Mouse (Mus musculus): ENCODE measurements around the gene L3mbtl2.

L3mbtl2 gene

GRCm38 (mm10) chr15:81663697-81664561, at the start of gene L3mbtl2:
Gene L3mbtl2, plus strand, starts transcription at chr15:81663889.
- in situ Hi-C loops (cut with MboI; ENCODE audit: unreplicated experiment in 2 of 2), result no loop called here

GRCm38 (mm10) chr15:81649516-81650455, 13.9 kb upstream of the L3mbtl2 start:
- in situ Hi-C loops (cut with MboI; ENCODE audit: unreplicated experiment in 2 of 2), result loop anchor here in 1 of 2 experiments (5.0 to 25.0 kb wide), 2 partner anchors 37 to 737 kb away; no protein-coding TSS in a partner anchor

GRCm38 (mm10) chr15:81650636-81651035, 13.1 kb upstream of the L3mbtl2 start:
- in situ Hi-C loops (cut with MboI; ENCODE audit: unreplicated experiment in 2 of 2), result no loop called here

- in situ Hi-C loops (cut with MboI; ENCODE audit: unreplicated experiment in 2 of 2), result no loop called here
These were observed 2.0 kb upstream of the L3mbtl2 start for GRCm38 (mm10) chr15:81661701-81662100.

- in situ Hi-C loops (cut with MboI; ENCODE audit: unreplicated experiment in 2 of 2), result no loop called here
These were observed 408 bp upstream of the L3mbtl2 start for GRCm38 (mm10) chr15:81663281-81663680.

- in situ Hi-C loops (cut with MboI; ENCODE audit: unreplicated experiment in 2 of 2), result no loop called here
These were observed 3.3 kb downstream of the L3mbtl2 start for GRCm38 (mm10) chr15:81666957-81667356.

- in situ Hi-C loops (cut with MboI; ENCODE audit: unreplicated experiment in 2 of 2), result no loop called here
These were observed 6.5 kb downstream of the L3mbtl2 start for GRCm38 (mm10) chr15:81670231-81670640.

GRCm38 (mm10) chr15:81676637-81677036, 12.9 kb downstream of the L3mbtl2 start:
- in situ Hi-C loops (cut with MboI; ENCODE audit: unreplicated experiment in 2 of 2), result no loop called here

GRCm38 (mm10) chr15:81680301-81680805, 16.7 kb downstream of the L3mbtl2 start:
- in situ Hi-C loops (cut with MboI; ENCODE audit: unreplicated experiment in 2 of 2), result no loop called here

GRCm38 (mm10) chr15:81693366-81693966, 29.8 kb downstream of the L3mbtl2 start:
- in situ Hi-C loops (cut with MboI; ENCODE audit: unreplicated experiment in 2 of 2), result no loop called here

GRCm38 (mm10) chr15:81693967-81694881, 30.5 kb downstream of the L3mbtl2 start:
- in situ Hi-C loops (cut with MboI; ENCODE audit: unreplicated experiment in 2 of 2), result no loop called here

- in situ Hi-C loops (cut with MboI; ENCODE audit: unreplicated experiment in 2 of 2), result no loop called here
These were observed 31.2 kb downstream of the L3mbtl2 start for GRCm38 (mm10) chr15:81694891-81695290.

- in situ Hi-C loops (cut with MboI; ENCODE audit: unreplicated experiment in 2 of 2), result no loop called here
These were observed 33.5 kb downstream of the L3mbtl2 start, which contains the start of gene Chadl for GRCm38 (mm10) chr15:81697175-81697574. Gene Chadl, minus strand, starts transcription at chr15:81697287.

GRCm38 (mm10) chr15:81697847-81698246, 34.2 kb downstream of the L3mbtl2 start:
- in situ Hi-C loops (cut with MboI; ENCODE audit: unreplicated experiment in 2 of 2), result no loop called here

GRCm38 (mm10) chr15:81698532-81698931, 34.8 kb downstream of the L3mbtl2 start:
- in situ Hi-C loops (cut with MboI; ENCODE audit: unreplicated experiment in 2 of 2), result no loop called here

- in situ Hi-C loops (cut with MboI; ENCODE audit: unreplicated experiment in 2 of 2), result loop anchor here (5.0 kb wide), 1 partner anchor 217 kb away; no protein-coding TSS in a partner anchor
These were observed 36.5 kb downstream of the L3mbtl2 start for GRCm38 (mm10) chr15:81700161-81700560.

GRCm38 (mm10) chr15:81700601-81701000, 36.9 kb downstream of the L3mbtl2 start:
- in situ Hi-C loops (cut with MboI; ENCODE audit: unreplicated experiment in 2 of 2), result loop anchor here (5.0 kb wide), 1 partner anchor 217 kb away; no protein-coding TSS in a partner anchor

- in situ Hi-C loops (cut with MboI; ENCODE audit: unreplicated experiment in 2 of 2), result loop anchor here (5.0 kb wide), 1 partner anchor 216 kb away; no protein-coding TSS in a partner anchor
These were observed 37.7 kb downstream of the L3mbtl2 start for GRCm38 (mm10) chr15:81701350-81701749.
